Mouse (Mus musculus): Measurements from ENCODE around the gene Prpf40b.

GRCm38 (mm10) chr15:99332921-99333675, 38.2 kb downstream of the Prpf40b start:
- TF ChIP-seq MAX (IDR thresholded peaks at IDR 0.05): peak; percentile 19
- TF ChIP-seq CTCF (IDR thresholded peaks at IDR 0.05; ENCODE audit: control insufficient read depth, insufficient read depth, insufficient read length): no peak
- TF ChIP-seq USF1 (IDR thresholded peaks at IDR 0.05; ENCODE audit: low read depth): no peak
- TF ChIP-seq CEBPB (IDR thresholded peaks at IDR 0.05; ENCODE audit: low read depth): no peak
- TF ChIP-seq MYOG (IDR thresholded peaks at IDR 0.05; ENCODE audit: control insufficient read depth, extremely low read depth, insufficient read length): no peak

Measured in C2C12 (cell line).